Mouse (Mus musculus): ENCODE data around the gene Gm4792.

DNA sequence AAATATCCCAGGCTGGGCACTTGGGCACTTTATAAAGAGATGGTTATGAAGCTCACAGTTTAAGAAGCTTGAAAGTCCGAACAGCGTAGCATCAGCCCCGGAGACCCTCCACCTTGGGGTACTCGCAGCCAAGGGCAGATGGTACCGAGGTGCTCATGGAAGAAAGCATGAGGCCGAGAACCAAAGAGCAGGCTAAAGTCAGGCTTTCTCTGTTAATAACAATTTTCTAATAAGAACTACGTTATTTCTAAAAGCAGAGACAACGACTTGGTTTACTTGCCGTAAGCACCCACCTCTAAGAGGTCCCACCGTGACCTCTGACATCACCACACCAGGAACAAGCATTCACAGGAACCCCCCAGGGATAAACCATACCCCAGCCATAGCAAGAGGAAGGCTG is 49.5 kb upstream of the Gm4792 start:
- TF ChIP-seq CTCF (IDR thresholded peaks at IDR 0.05; ENCODE audit: low read depth, low read length) (no peak), POLR2A (IDR thresholded peaks at IDR 0.05; ENCODE audit: extremely low read depth, insufficient read depth, low read length) (no peak)
